Comparison of ENCODE assay signal across 9 mouse cellular contexts in the genomic region with DNA sequence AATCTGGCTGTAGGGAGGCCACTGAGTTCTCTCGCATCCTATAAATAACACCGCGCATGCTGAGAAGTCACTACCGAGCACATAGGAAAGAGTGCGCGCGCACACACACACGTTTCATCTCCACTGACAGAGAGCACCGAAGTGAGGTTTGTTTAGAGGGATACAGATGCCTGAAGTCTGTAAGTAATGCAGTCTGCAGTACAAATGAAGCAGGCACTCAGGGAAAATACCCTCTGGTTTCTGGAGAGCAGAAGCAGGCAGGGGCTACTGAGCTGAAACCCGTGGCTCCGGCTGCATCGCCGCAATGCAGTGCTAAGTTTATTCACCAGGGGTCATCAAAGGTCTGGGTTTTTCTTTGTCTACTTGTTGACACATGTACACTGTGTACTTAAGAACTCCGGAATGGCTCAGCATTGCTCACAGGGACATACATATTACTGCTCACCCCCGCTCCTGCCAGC.
DNase-seq lines count a peak whose midpoint lies in the region; ATAC-seq lines count a peak whose summit lies in the region.
"Had no signal": no experiment of that assay in that cellular context is flagged by ENCODE, and none has a peak within 500 bp of the region (broad histone marks: within the 10 kb centered on the region; RNA-seq: fewer than 3 reads in every experiment).

No protein-coding gene starts in this region.

- no peaks in the 10 kb centered on the region for H3K4me1 ChIP-seq in hindbrain, embryonic 15.5 days (replicated peaks)

- H3K4me3 ChIP-seq in hindbrain, embryonic 15.5 days = peak overlapping the region; percentile 24; the same call in 1 of the 2 replicates

- no peaks in the 10 kb centered on the region for H3K27me3 ChIP-seq in hindbrain, embryonic 15.5 days

- H3K9me3 ChIP-seq in hindbrain, embryonic 15.5 days = no peaks in the 10 kb centered on the region

- H3K4me2 ChIP-seq in hindbrain, embryonic 15.5 days = peak overlapping the region; percentile 41

- no peaks in the 10 kb centered on the region for H3K36me3 ChIP-seq in hindbrain, embryonic 15.5 days

- DNase-seq in ZHBTc4 (ENCODE audit: low read depth, low spot score) = peak; percentile 84
- DNase-seq in cerebellum, postnatal 14 days = peak; percentile 87 to 91
- DNase-seq in frontal cortex, postnatal 14 days (ENCODE audit: low spot score in 2 of 2) = peak; percentile 60 to 68
- peak; percentile 70 to 81 for DNase-seq in layer of hippocampus, postnatal 14 days (ENCODE audit: low spot score in 2 of 2)
- DNase-seq in lung, postnatal 10 days = peak; percentile 85
- DNase-seq in right cerebral cortex, adult 2 months (ENCODE audit: low spot score in 2 of 2) = peak; percentile 72 to 74
- no peak for DNase-seq in T-cell, adult 2 months (ENCODE audit: low spot score)

- ATAC-seq in hindbrain, embryonic 15.5 days (ENCODE audit: low FRiP score, low read depth) = peak; percentile 87

- no peak overlapping the region; the same call in 1 of the 2 replicates for H3K27ac ChIP-seq in hindbrain, embryonic 15.5 days (replicated peaks)
- H3K27ac ChIP-seq: macrophage had no signal

- 37% methylated on average over 15 of the region's 15 CpGs for WGBS in hindbrain, embryonic 15.5 days

- H3K9ac ChIP-seq in hindbrain, embryonic 15.5 days = no peak overlapping the region
